In the genomic region with DNA sequence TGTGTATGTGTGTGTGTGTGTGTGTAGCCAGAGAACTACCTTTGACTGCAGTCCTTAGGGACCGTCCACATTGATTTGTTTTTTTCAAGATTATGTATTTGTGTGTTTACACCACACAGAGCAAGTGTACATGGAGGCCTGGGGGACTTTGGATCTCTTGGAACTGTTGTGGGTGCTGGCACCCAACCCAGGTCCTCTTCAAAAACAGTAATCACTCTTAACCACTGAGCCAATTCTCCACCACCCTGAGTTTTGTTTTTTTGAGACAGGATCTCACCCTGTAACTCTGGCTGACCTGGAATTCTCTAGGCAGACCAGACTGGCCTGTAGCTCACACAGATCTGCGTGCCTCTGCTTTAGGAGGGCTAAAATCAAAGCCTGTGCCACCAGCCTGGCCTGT, we compare ENCODE assay signal across 24 mouse cellular contexts. TPM values are rescaled to one million over a fixed set of nuclear protein-coding genes. Genes with fewer than 3 reads are reported as not detected.
DNase-seq lines count a peak whose midpoint lies in the region; ATAC-seq and TF ChIP-seq lines count a peak whose summit lies in the region.
"Had no signal": no experiment of that assay in that cellular context is flagged by ENCODE, and none has a peak within 500 bp of the region (broad histone marks: within the 10 kb centered on the region; RNA-seq: fewer than 3 reads in every experiment).

No protein-coding gene starts in this region.

- no peak overlapping the region for H3ac ChIP-seq in myocyte (ENCODE audit: control insufficient read depth, insufficient read length)

- intact Hi-C loops in gastrocnemius, adult 2 months (cut with DNase I): loop anchor here (10.0 kb wide), 1 partner anchor 436 kb away; the partner anchor contains the start of gene Vegfa

- peaks cover 42% of the 10 kb centered on the region for H3K27me3 ChIP-seq in neural tube, embryonic 13.5 days
- H3K27me3 ChIP-seq in intestine, embryonic 16.5 days (replicated peaks; ENCODE audit: control insufficient read depth, insufficient read depth, low read length): no peaks in the 10 kb centered on the region
- H3K27me3 ChIP-seq in myocyte (ENCODE audit: control insufficient read depth, insufficient read depth, insufficient read length): no peaks in the 10 kb centered on the region
- no peaks in the 10 kb centered on the region for H3K27me3 ChIP-seq in lung, postnatal 0 days (replicated peaks; ENCODE audit: insufficient read depth, low read length)
- H3K27me3 ChIP-seq: stomach, embryonic 15.5 days had no signal

- no peak overlapping the region for H3K9ac ChIP-seq in neural tube, embryonic 13.5 days
- no peak overlapping the region for H3K9ac ChIP-seq in intestine, embryonic 16.5 days (ENCODE audit: low read depth, low read length)
- no peak overlapping the region for H3K9ac ChIP-seq in lung, postnatal 0 days (replicated peaks; ENCODE audit: low read depth)
- H3K9ac ChIP-seq: embryonic facial prominence, embryonic 15.5 days; midbrain, embryonic 12.5 days; stomach, embryonic 15.5 days had no signal

- peaks cover 62% of the 10 kb centered on the region for H3K4me1 ChIP-seq in neural tube, embryonic 13.5 days (replicated peaks)
- peaks cover 66% of the 10 kb centered on the region for H3K4me1 ChIP-seq in intestine, embryonic 16.5 days (ENCODE audit: control insufficient read depth, insufficient read depth, low read length)
- peaks cover 32% of the 10 kb centered on the region for H3K4me1 ChIP-seq in lung, postnatal 0 days (ENCODE audit: insufficient read depth, low read depth, low read length)

- no peak overlapping the region for H3K4me2 ChIP-seq in neural tube, embryonic 13.5 days
- no peak overlapping the region for H3K4me2 ChIP-seq in intestine, embryonic 16.5 days (ENCODE audit: low read depth, low read length)
- H3K4me2 ChIP-seq in myocyte (ENCODE audit: low read depth): peak overlapping the region; percentile 70
- H3K4me2 ChIP-seq in lung, postnatal 0 days (replicated peaks; ENCODE audit: low read depth, low read length): no peak overlapping the region

- H3K27ac ChIP-seq in gastrocnemius, adult 2 months: peak overlapping the region; percentile 90
- peak overlapping the region; percentile 28; the same call in 1 of the 2 replicates for H3K27ac ChIP-seq in neural tube, embryonic 13.5 days (replicated peaks)
- H3K27ac ChIP-seq in intestine, embryonic 16.5 days (ENCODE audit: low read length): peak overlapping the region; percentile 43
- H3K27ac ChIP-seq in lung, postnatal 0 days (ENCODE audit: low read length): no peak overlapping the region
- H3K27ac ChIP-seq: embryonic facial prominence, embryonic 15.5 days; midbrain, embryonic 12.5 days had no signal

- ATAC-seq in neural tube, embryonic 13.5 days (ENCODE audit: low read depth): no peak
- ATAC-seq in intestine, embryonic 16.5 days: no peak
- ATAC-seq in lung, postnatal 0 days: no peak
- ATAC-seq: hindbrain, embryonic 16.5 days had no signal

- peaks cover 28% of the 10 kb centered on the region for H3K79me2 ChIP-seq in myocyte (ENCODE audit: control insufficient read depth, insufficient read depth)

- WGBS in neural tube, embryonic 13.5 days: 81% methylated on average over 2 of the region's 2 CpGs
- WGBS in intestine, embryonic 16.5 days: 88% methylated on average over 2 of the region's 2 CpGs
- WGBS in lung, postnatal 0 days: 93% methylated on average over 2 of the region's 2 CpGs

- TF ChIP-seq POLR2A in myocyte (IDR thresholded peaks at IDR 0.05; ENCODE audit: insufficient read length, low read depth): peak; percentile 35

- no peaks in the 10 kb centered on the region for H3K9me3 ChIP-seq in neural tube, embryonic 13.5 days
- no peaks in the 10 kb centered on the region for H3K9me3 ChIP-seq in intestine, embryonic 16.5 days (ENCODE audit: control insufficient read depth, low read length)
- no peaks in the 10 kb centered on the region for H3K9me3 ChIP-seq in lung, postnatal 0 days (ENCODE audit: low read length)
- H3K9me3 ChIP-seq: embryonic facial prominence, embryonic 15.5 days; forebrain, embryonic 10.5 days; G1E; midbrain, embryonic 12.5 days; stomach, embryonic 15.5 days had no signal

- no peak for DNase-seq in gastrocnemius, adult 2 months
- DNase-seq in gastrocnemius, postnatal 4 days (ENCODE audit: low spot score in 2 of 2): no peak
- no peak for DNase-seq in neural tube, embryonic 10.5 days (ENCODE audit: extremely low spot score, low spot score)
- no peak for DNase-seq in frontal cortex, postnatal 36 days (ENCODE audit: low spot score in 2 of 2)
- DNase-seq in lung, postnatal 0 days (ENCODE audit: low spot score): no peak
- DNase-seq: right cerebral cortex, adult 18-20 months; thymus, postnatal 4 days had no signal

- H3K4me3 ChIP-seq in gastrocnemius, adult 2 months: peak overlapping the region; percentile 77
- H3K4me3 ChIP-seq in neural tube, embryonic 13.5 days: no peak overlapping the region
- no peak overlapping the region for H3K4me3 ChIP-seq in intestine, embryonic 16.5 days (ENCODE audit: low read length)
- peak overlapping the region; percentile 80 for H3K4me3 ChIP-seq in myocyte
- no peak overlapping the region for H3K4me3 ChIP-seq in lung, postnatal 0 days (ENCODE audit: low read depth, low read length)
- H3K4me3 ChIP-seq: embryonic facial prominence, embryonic 15.5 days; midbrain, embryonic 12.5 days had no signal

- no peak for TF ChIP-seq EP300 in lung, postnatal 0 days (IDR thresholded peaks at IDR 0.05)

- H3K36me3 ChIP-seq in neural tube, embryonic 13.5 days: no peaks in the 10 kb centered on the region
- H3K36me3 ChIP-seq in intestine, embryonic 16.5 days (ENCODE audit: control insufficient read depth, insufficient read depth, low read length): no peaks in the 10 kb centered on the region
- no peaks in the 10 kb centered on the region for H3K36me3 ChIP-seq in myocyte (ENCODE audit: control insufficient read depth, insufficient read depth)
- no peaks in the 10 kb centered on the region for H3K36me3 ChIP-seq in lung, postnatal 0 days (ENCODE audit: insufficient read depth, low read length)
- H3K36me3 ChIP-seq: embryonic facial prominence, embryonic 15.5 days; forebrain, embryonic 10.5 days; G1E; midbrain, embryonic 12.5 days; stomach, embryonic 15.5 days had no signal

- no peak for TF ChIP-seq CTCF in gastrocnemius, adult 2 months (IDR thresholded peaks at IDR 0.05)
- no peak for TF ChIP-seq CTCF in lung, postnatal 0 days (IDR thresholded peaks at IDR 0.05)

TF ChIP-seq in myocyte, 11 proteins besides CTCF, POLR2A, EP300 and RAD21 (continues in another document):
- TF ChIP-seq SRF (IDR thresholded peaks at IDR 0.05; ENCODE audit: control insufficient read depth, insufficient read length, low read depth) (no peak), CEBPB (IDR thresholded peaks at IDR 0.05; ENCODE audit: insufficient read depth, poor library complexity, severe bottlenecking) (no peak), TCF3 (IDR thresholded peaks at IDR 0.05; ENCODE audit: insufficient read length, low read depth) (no peak), MYOD1 (IDR thresholded peaks at IDR 0.05; ENCODE audit: control insufficient read depth in 1 of 3, insufficient read length in 2 of 3, low read depth in 2 of 3) (no peak), REST (IDR thresholded peaks at IDR 0.05; ENCODE audit: insufficient read depth, insufficient read length) (no peak), USF1 (IDR thresholded peaks at IDR 0.05; ENCODE audit: low read depth) (no peak), E2F4 (IDR thresholded peaks at IDR 0.05; ENCODE audit: insufficient read depth) (no peak), POLR2AphosphoS2 (IDR thresholded peaks at IDR 0.05; ENCODE audit: insufficient read length, low read depth) (no peak), MYOG (IDR thresholded peaks at IDR 0.05; ENCODE audit: control insufficient read depth in 1 of 3, insufficient read depth in 1 of 3, insufficient read length in 2 of 3, low read depth in 2 of 3) (no peak)

RNA-seq across cellular contexts. Expression of gene Slc29a1, which starts 1.0 kb away (rescaled TPM):
- 10 to 100 TPM; 27.4 to 44.7 TPM for total RNA-seq in gastrocnemius, adult 2 months (2021)
- 100 to 1,000 TPM; 148 to 166 TPM for total RNA-seq in gastrocnemius, postnatal 4 days (2021)
- 40.1 and 41.6 TPM in 2 replicates for polyA plus RNA-seq in neural tube, embryonic 13.5 days (2015; fragmentation: Nextera tagmentation; extraction: Ambion mirVana)
- 73.4 and 83.1 TPM in 2 replicates for polyA plus RNA-seq in intestine, embryonic 16.5 days (2015; fragmentation: Nextera tagmentation; extraction: Ambion mirVana)
- 913 TPM for polyA plus RNA-seq in myocyte (2012; fragmentation: generic; extraction: Trizol)
- 99.8 and 120 TPM in 2 replicates for polyA plus RNA-seq in lung, postnatal 0 days (2015; fragmentation: Nextera tagmentation; extraction: Ambion mirVana)

RNA-seq across cellular contexts. Expression of gene Mymx, which starts 3.5 kb away (rescaled TPM):
- under 1 TPM in 1 of 2 experiments, not detected in 1; 0.36 TPM for total RNA-seq in gastrocnemius, adult 2 months (2021)
- 10 to 100 TPM; 42.8 to 44.3 TPM for total RNA-seq in gastrocnemius, postnatal 4 days (2021)
- polyA plus RNA-seq in neural tube, embryonic 13.5 days (2015; fragmentation: Nextera tagmentation; extraction: Ambion mirVana): 1.6 and 3.6 TPM in 2 replicates
- 0.22 and 0.64 TPM in 2 replicates for polyA plus RNA-seq in intestine, embryonic 16.5 days (2015; fragmentation: Nextera tagmentation; extraction: Ambion mirVana)
- polyA plus RNA-seq in myocyte (2012; fragmentation: generic; extraction: Trizol): 576 TPM
- polyA plus RNA-seq in lung, postnatal 0 days (2015; fragmentation: Nextera tagmentation; extraction: Ambion mirVana): not detected in 2 replicates
- total RNA-seq: adrenal gland, adult 18-20 months; G1E; heart, postnatal 14 days; layer of hippocampus, adult 8-10 months; left cerebral cortex, adult 18-20 months; left cerebral cortex, postnatal 4 days had no signal
- polyA plus RNA-seq: frontal cortex, adult 2 months; G1E; gonadal fat pad, adult 2 months; heart, embryonic 11.5 days; hindbrain, embryonic 16.5 days; midbrain, embryonic 12.5 days had no signal

RNA-seq across cellular contexts. Expression of gene Hsp90ab1, which starts 25.3 kb away (rescaled TPM):
- 1,000 to 10,000 TPM; 1,106 to 1,162 TPM for total RNA-seq in gastrocnemius, adult 2 months (2021)
- 1,000 to 10,000 TPM; 1,179 to 1,260 TPM for total RNA-seq in gastrocnemius, postnatal 4 days (2021)
- 1,589 and 1,622 TPM in 2 replicates for polyA plus RNA-seq in neural tube, embryonic 13.5 days (2015; fragmentation: Nextera tagmentation; extraction: Ambion mirVana)
- 1,309 and 1,475 TPM in 2 replicates for polyA plus RNA-seq in intestine, embryonic 16.5 days (2015; fragmentation: Nextera tagmentation; extraction: Ambion mirVana)
- polyA plus RNA-seq in myocyte (2012; fragmentation: generic; extraction: Trizol): 1,606 TPM
- 607 and 696 TPM in 2 replicates for polyA plus RNA-seq in lung, postnatal 0 days (2015; fragmentation: Nextera tagmentation; extraction: Ambion mirVana)

RNA-seq across cellular contexts. Expression of gene Slc35b2, which starts 34.7 kb away (rescaled TPM):
- total RNA-seq in gastrocnemius, adult 2 months (2021): 10 to 100 TPM; 16.0 to 17.3 TPM
- total RNA-seq in gastrocnemius, postnatal 4 days (2021): 10 to 100 TPM; 44.4 to 52.7 TPM
- polyA plus RNA-seq in neural tube, embryonic 13.5 days (2015; fragmentation: Nextera tagmentation; extraction: Ambion mirVana): 75.0 and 84.2 TPM in 2 replicates
- 132 and 136 TPM in 2 replicates for polyA plus RNA-seq in intestine, embryonic 16.5 days (2015; fragmentation: Nextera tagmentation; extraction: Ambion mirVana)
- polyA plus RNA-seq in myocyte (2012; fragmentation: generic; extraction: Trizol): 80.1 TPM
- polyA plus RNA-seq in lung, postnatal 0 days (2015; fragmentation: Nextera tagmentation; extraction: Ambion mirVana): 84.8 and 85.1 TPM in 2 replicates

RNA-seq across cellular contexts. Expression of gene Nfkbie, which starts 42.9 kb away (rescaled TPM):
- under 1 TPM; 0.36 to 0.43 TPM for total RNA-seq in gastrocnemius, adult 2 months (2021)
- 1 to 10 TPM; 3.2 TPM for total RNA-seq in gastrocnemius, postnatal 4 days (2021)
- polyA plus RNA-seq in neural tube, embryonic 13.5 days (2015; fragmentation: Nextera tagmentation; extraction: Ambion mirVana): 5.3 and 5.6 TPM in 2 replicates
- polyA plus RNA-seq in intestine, embryonic 16.5 days (2015; fragmentation: Nextera tagmentation; extraction: Ambion mirVana): 5.0 and 5.5 TPM in 2 replicates
- polyA plus RNA-seq in myocyte (2012; fragmentation: generic; extraction: Trizol): 7.3 TPM
- 2.4 and 5.0 TPM in 2 replicates for polyA plus RNA-seq in lung, postnatal 0 days (2015; fragmentation: Nextera tagmentation; extraction: Ambion mirVana)

Comparison
In these comparisons a context has a peak if more than half of its experiments do, and no peak if none do; other contexts are left out.
1. H3K4me3 ChIP-seq: peak in gastrocnemius, adult 2 months (single experiment) and myocyte (single experiment); none in neural tube, embryonic 13.5 days (single experiment), intestine, embryonic 16.5 days (single experiment) and lung, postnatal 0 days (single experiment).
2. RNA of gene Mymx, which starts 3.5 kb away (polyA plus RNA-seq): 576 TPM in myocyte (single experiment); 1.6 to 3.6 TPM in neural tube, embryonic 13.5 days, 0.22 to 0.64 TPM in intestine, embryonic 16.5 days and not detected in lung, postnatal 0 days; every median in the first group is over 100 times any median in the second.